Mouse (Mus musculus) midbrain, embryonic 14.5 days (tissue): ENCODE data around the gene 1500011B03Rik. TPM values are rescaled to one million over a fixed set of nuclear protein-coding genes. Genes with fewer than 3 reads are reported as not detected.
A peak's percentile ranks its signal among the peaks of the same experiment; 100 is the strongest.
"Not testable (repeated sequence)": the region's sequence is repeated elsewhere in the genome, so short reads cannot be mapped to it uniquely, and the experiment has no call there.

Experiments used
- ATAC-seq: fragments of 200-750 bp; cut with Nextera tagmentation; 2 replicates; pipeline ENCODE4 v1.8.0; 2017; ENCODE audit warnings: moderate number of reproducible peaks, moderate library complexity; ENCODE audit not compliant: low FRiP score, low TSS enrichment
- DNase-seq: peaks from one replicate; pipeline ENCODE4 v3.0.0-alpha.2; 2015
- H3K27ac ChIP-seq: fragments of 300-500 bp; sonication (generic); replicated peaks from 2 replicates; pipeline ENCODE4 v1.5.1; 2014; ENCODE audit warnings: mild to moderate bottlenecking, low read depth, low read length, moderate library complexity
- H3K27me3 ChIP-seq: fragments of 300-500 bp; sonication (generic); 2 replicates; pipeline ENCODE4 v1.6.1; 2014; ENCODE audit warnings: low read length, control low read depth, mixed read lengths; ENCODE audit not compliant: control insufficient read depth, insufficient read depth
- H3K36me3 ChIP-seq: fragments of 300-500 bp; sonication (generic); 2 replicates; pipeline ENCODE4 v1.6.1; 2014; ENCODE audit warnings: low read length, control low read depth; ENCODE audit not compliant: control insufficient read depth, insufficient read depth
- H3K4me1 ChIP-seq: fragments of 300-500 bp; sonication (generic); 2 replicates; pipeline ENCODE4 v1.6.1; 2014; ENCODE audit warnings: mild to moderate bottlenecking, antibody characterized with exemption, low read length, control low read depth; ENCODE audit not compliant: control insufficient read depth, insufficient read depth
- H3K4me2 ChIP-seq: fragments of 300-500 bp; sonication (generic); 2 replicates; pipeline ENCODE4 v1.6.1; 2014; ENCODE audit warnings: mild to moderate bottlenecking, low read length, moderate library complexity
- H3K4me3 ChIP-seq: fragments of 300-500 bp; sonication (generic); replicated peaks from 2 replicates; pipeline ENCODE4 v1.5.1; 2014; ENCODE audit warnings: low read depth, low read length
- H3K9ac ChIP-seq: fragments of 300-500 bp; sonication (generic); replicated peaks from 2 replicates; pipeline ENCODE4 v1.6.1; 2014; ENCODE audit warnings: mild to moderate bottlenecking, low read length, moderate library complexity
- H3K9me3 ChIP-seq: fragments of 300-500 bp; sonication (generic); 2 replicates; pipeline ENCODE4 v1.6.1; 2016; ENCODE audit warnings: low read length, control low read depth, mixed read lengths; ENCODE audit not compliant: control insufficient read depth
- WGBS: fragments of 180-500 bp; shearing (Covaris S2); extraction: QIAGEN DNeasy Blood & Tissue Kit; methylation state at CpG from one replicate; pipeline ENCODE4 v1.1.7; 2014; 5-methylcytosine and 5-hydroxymethylcytosine counted together
- polyA plus RNA-seq: library from polyadenylated mRNA; unstranded; fragments of >200 nt; fragmentation: Nextera tagmentation; extraction: Ambion mirVana; gene quantifications from 2 replicates; pipeline ENCODE4 v1.2.1, GENCODE M21; 2014

1500011B03Rik gene
- 276 and 315 TPM in 2 replicates for polyA plus RNA-seq

DNA sequence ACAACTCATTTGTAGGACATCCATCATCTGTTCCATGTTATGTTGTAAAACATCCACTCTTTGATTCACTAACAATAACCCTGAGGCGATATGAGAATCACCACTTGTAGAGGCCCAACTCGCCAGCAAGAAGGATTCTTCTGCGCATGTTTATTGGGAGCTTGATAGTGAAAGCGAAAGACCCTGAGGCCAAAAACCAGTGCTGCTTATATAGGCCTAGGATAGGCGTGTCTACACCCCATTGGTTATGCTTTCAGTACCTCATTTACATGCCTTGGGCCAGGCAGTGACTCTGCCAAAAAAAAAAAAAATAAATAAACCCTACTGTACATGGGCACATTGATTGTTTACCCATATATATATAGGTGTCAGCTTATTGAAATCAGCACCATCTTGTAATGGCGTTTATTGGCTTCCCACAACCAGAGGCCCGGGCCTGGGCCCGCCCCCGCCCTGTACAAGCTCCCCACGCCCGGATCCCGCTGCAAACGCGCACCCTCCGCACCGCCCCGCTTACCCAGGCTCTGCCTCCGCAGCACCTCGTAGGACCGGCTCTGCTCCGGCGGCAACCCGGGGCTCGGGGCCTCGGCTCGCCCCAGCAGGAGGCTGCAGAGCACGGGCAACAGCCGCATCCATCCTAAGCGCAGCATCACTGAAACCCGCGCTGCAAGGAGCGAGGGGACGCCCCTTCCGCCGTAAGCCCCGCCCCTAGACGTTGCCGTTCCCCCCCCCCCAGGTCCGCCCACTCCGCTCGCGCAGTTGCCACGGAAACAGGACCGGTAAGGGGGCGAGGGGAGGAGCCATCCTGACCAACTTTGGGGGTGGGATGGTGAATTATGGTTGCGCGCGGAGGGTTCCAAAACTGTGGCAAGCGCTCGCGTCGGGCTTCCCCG is at the start of gene 1500011B03Rik:
1500011B03Rik (minus strand) TSS at position 673 of the 893 bp plus-strand sequence.
- peak within 1 kb of the TSS; percentile 80 for H3K9ac ChIP-seq
- no peaks in the 10 kb centered on the region for H3K27me3 ChIP-seq
- peak within 1 kb of the TSS; percentile 78 for H3K27ac ChIP-seq
- no peaks in the 10 kb centered on the region for H3K36me3 ChIP-seq
- peak; percentile 90 for ATAC-seq
- H3K4me1 ChIP-seq, result 0 out of 2 replicates have a peak, but pooled peaks cover 3% of the 10 kb centered on the region
- WGBS, result 6% methylated on average over 53 of the region's 53 CpGs
- DNase-seq, result peak; percentile 93
- H3K4me2 ChIP-seq, result peak within 1 kb of the TSS; percentile 58
- peak within 1 kb of the TSS; percentile 64 for H3K4me3 ChIP-seq
- H3K9me3 ChIP-seq, result no peaks in the 10 kb centered on the region

DNA sequence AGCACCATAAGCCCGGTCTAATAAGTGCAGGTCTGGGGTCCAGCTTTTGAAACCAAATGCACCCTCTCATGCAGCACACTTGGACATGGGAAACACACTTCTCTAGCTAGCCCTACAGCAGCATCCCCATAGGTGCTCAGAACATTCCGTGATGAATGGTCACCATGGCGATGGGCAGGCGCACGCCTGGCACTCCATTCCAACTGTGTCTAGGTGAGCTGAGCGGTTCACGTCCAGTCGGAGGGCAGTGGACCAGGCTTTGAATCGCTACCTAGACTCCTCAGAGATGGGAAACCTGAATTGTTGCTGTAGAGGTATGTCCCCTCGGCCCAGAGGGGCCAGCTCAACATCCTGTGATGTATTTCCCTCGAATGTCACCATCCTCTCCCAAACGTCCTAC is 42.0 kb upstream of the 1500011B03Rik start:
- peaks cover 12% of the 10 kb centered on the region; the same call in 1 of the 2 replicates for H3K9me3 ChIP-seq
- H3K9ac ChIP-seq, result no peak overlapping the region
- DNase-seq (no peak), ATAC-seq (no peak)
- 87% methylated on average over 12 of the region's 12 CpGs for WGBS
- H3K27me3 ChIP-seq, result no peaks in the 10 kb centered on the region
- H3K4me2 ChIP-seq, result no peak overlapping the region
- H3K4me1 ChIP-seq, result no peaks in the 10 kb centered on the region
- H3K36me3 ChIP-seq, result no peaks in the 10 kb centered on the region
- no peak overlapping the region for H3K27ac ChIP-seq
- no peak overlapping the region for H3K4me3 ChIP-seq

DNA sequence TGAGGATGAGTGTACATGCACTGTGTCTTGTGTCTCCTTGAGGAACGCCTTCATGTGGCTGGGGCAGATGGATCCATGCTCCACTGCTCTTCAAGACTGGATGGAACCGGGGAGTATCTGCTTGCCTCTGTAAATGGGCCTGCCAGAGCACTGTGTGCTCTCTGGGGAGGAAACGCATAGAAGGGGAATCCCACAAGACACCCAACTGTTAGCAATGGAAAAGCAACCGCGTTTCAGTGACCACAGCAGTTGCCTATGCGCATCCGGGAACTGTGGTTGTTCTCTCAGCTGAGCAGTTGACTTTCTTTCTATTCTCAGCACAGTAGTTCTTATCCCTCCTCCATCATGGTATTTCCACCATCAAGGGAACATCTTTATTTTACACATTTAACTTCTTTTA is 41.5 kb upstream of the 1500011B03Rik start:
- H3K4me3 ChIP-seq, result no peak overlapping the region
- H3K27ac ChIP-seq, result no peak overlapping the region
- WGBS, result 81% methylated on average over 7 of the region's 7 CpGs
- H3K36me3 ChIP-seq, result no peaks in the 10 kb centered on the region
- H3K9me3 ChIP-seq, result peaks cover 12% of the 10 kb centered on the region; the same call in 1 of the 2 replicates
- H3K27me3 ChIP-seq, result no peaks in the 10 kb centered on the region
- H3K4me2 ChIP-seq, result no peak overlapping the region
- DNase-seq (no peak), ATAC-seq (no peak)
- no peak overlapping the region for H3K9ac ChIP-seq
- no peaks in the 10 kb centered on the region for H3K4me1 ChIP-seq

DNA sequence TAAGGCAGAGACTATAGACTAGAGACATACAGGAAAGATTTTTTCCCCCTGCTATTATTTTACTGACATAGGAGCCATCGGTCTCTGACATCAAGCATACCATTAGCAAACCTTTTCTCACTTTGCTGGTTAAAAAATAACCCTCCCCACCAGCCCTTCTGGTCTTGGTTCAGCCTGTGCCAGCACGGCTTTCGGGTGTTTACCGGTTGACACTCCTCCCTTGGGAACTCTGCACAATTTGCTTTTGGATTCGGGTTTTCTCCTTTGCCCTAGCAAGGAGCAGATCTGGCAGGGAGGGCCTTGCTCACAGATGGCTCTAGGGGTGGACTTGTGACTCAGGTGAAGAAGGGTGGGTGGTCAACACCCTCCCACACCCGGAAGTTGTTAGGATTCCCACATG is 38.5 kb upstream of the 1500011B03Rik start:
- WGBS, result 77% methylated on average over 6 of the region's 6 CpGs
- ATAC-seq (no peak), DNase-seq (no peak)
- Histone ChIP-seq H3K4me1 (no peaks in the 10 kb centered on the region), H3K27ac (no peak overlapping the region), H3K4me3 (no peak overlapping the region), H3K9ac (no peak overlapping the region), H3K36me3 (no peaks in the 10 kb centered on the region), H3K4me2 (no peak overlapping the region), H3K9me3 (no peaks in the 10 kb centered on the region), H3K27me3 (no peaks in the 10 kb centered on the region)

DNA sequence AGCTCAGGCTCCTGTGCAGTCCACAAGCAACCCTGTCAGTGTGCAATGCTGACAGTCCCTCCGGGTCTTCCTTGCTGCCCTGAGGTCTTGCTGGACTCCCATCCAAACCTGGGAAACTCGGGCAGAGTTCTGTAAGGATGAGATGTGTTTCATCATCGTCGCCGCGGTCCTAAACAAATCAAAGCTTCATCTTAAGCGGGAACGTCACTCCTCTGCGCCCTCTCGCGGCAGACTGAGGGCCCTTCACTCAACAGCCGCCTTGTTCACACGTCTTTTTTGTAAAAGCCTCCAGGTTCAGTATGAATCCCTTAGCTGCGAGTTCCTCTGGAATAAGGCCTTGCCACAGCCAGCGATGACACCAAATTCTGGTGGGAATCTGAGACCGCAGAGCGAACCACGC is 36.0 kb upstream of the 1500011B03Rik start:
- 5% methylated on average over 18 of the region's 18 CpGs for WGBS
- no peaks in the 10 kb centered on the region for H3K36me3 ChIP-seq
- H3K9ac ChIP-seq, result no peak overlapping the region
- H3K4me1 ChIP-seq, result no peaks in the 10 kb centered on the region
- H3K4me3 ChIP-seq, result peak overlapping the region; percentile 11; the same call in 1 of the 2 replicates
- DNase-seq, result peak; percentile 95
- no peak for ATAC-seq
- peak overlapping the region; percentile 49 for H3K4me2 ChIP-seq
- no peaks in the 10 kb centered on the region for H3K27me3 ChIP-seq
- H3K27ac ChIP-seq, result no peak overlapping the region
- no peaks in the 10 kb centered on the region for H3K9me3 ChIP-seq

DNA sequence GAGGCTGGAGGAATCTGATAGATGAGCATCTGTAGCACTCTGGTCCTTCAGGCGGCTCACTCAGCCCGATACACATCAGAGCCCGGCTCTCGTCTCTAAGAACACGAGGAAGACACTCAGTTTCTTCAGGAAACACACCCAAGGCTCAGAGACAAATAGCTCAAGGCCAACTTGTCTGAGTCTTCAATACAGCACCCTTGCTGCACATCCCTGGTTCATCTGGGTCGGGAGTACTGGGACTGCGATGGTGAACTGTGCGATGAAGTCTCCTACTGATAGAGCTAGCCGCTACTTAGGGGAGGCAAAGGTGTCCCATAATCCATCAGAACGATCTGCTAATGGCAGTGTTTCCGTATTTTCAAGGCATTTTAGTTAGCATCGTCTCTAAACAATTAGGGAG is 35.3 kb upstream of the 1500011B03Rik start, which contains the start of gene Gm9936:
Gm9936 (minus strand) TSS at position 101 of the 400 bp plus-strand sequence.
- peak within 1 kb of the TSS; percentile 11; the same call in 1 of the 2 replicates for H3K4me3 ChIP-seq
- H3K27ac ChIP-seq, result no peak within 1 kb of the TSS
- no peaks in the 10 kb centered on the region for H3K27me3 ChIP-seq
- H3K4me2 ChIP-seq, result peak within 1 kb of the TSS; percentile 49
- no peaks in the 10 kb centered on the region for H3K4me1 ChIP-seq
- 87% methylated on average over 12 of the region's 12 CpGs for WGBS
- ATAC-seq, result no peak
- no peaks in the 10 kb centered on the region for H3K36me3 ChIP-seq
- no peaks in the 10 kb centered on the region for H3K9me3 ChIP-seq
- H3K9ac ChIP-seq, result no peak within 1 kb of the TSS
- DNase-seq, result no peak

DNA sequence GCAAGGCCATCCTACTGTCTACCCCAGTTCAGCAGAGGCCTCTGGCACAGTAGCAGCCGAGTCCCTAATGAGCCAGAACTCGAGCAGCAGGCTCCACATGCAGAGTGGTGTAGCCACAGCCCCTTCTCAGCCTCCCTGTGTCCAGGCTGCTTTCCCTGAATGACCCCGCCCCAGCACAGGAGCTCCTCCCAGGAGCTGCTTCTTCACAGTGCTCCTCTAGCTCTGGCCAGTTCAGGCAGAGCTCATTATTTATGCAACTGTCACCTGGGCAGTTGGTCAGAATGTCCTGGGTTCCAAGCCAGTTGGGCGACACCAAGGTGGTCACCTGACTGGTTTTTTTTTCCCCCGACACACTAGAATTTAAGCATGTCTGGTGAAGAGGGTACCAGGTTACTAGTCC is 30.1 kb upstream of the 1500011B03Rik start, which contains the start of gene 4930519G04Rik:
4930519G04Rik (plus strand) TSS at position 301 of the 400 bp plus-strand sequence.
- H3K9ac ChIP-seq, H3K4me1 ChIP-seq, H3K4me2 ChIP-seq, H3K4me3 ChIP-seq, ATAC-seq, H3K36me3 ChIP-seq, H3K27me3 ChIP-seq, DNase-seq, H3K9me3 ChIP-seq, H3K27ac ChIP-seq: not testable (repeated sequence)
- WGBS, result 89% methylated on average over 3 of the region's 5 CpGs

DNA sequence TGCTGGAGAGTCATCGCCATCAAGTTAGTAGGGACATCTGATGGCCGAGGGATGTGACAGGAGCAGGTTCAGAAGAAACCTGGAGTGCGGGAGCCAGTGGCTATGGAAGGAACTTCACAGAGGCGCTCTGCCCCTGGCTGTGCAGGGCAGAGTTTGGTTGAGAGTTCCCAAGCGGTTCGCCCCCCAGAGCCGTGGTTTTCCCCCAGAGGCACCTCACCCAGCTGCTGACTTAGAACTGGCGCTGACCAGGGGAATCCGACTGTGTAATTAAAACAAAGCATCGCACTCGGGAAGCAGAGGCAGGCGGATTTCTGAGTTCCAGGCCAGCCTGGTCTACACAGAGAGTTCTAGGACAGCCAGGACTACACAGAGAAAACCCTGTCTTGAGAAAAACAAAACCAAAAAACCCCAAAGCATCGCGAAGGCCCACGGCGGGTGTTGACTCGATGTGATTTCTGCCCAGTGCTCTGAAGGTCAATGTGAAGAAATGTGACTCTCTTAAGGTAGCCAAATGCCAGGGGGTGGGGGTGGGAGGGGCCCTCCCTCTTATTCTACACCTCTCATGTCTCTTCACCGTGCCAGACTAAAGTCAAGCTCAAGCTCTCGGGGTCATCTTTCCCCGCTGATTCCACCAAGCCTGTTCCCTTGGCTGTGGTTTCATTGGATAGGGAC is 28.4 kb upstream of the 1500011B03Rik start:
- H3K4me2 ChIP-seq, result no peak overlapping the region
- ATAC-seq, result no peak
- DNase-seq, result no peak
- H3K9me3 ChIP-seq, result no peaks in the 10 kb centered on the region
- H3K9ac ChIP-seq, result no peak overlapping the region
- 88% methylated on average over 20 of the region's 20 CpGs for WGBS
- H3K4me3 ChIP-seq, result no peak overlapping the region
- no peaks in the 10 kb centered on the region for H3K4me1 ChIP-seq
- H3K36me3 ChIP-seq, result no peaks in the 10 kb centered on the region
- no peaks in the 10 kb centered on the region for H3K27me3 ChIP-seq
- H3K27ac ChIP-seq, result no peak overlapping the region
